Comparison of ENCODE assay signal across 8 mouse cellular contexts in genomic region chr9:98244223-98244622, GRCm38 (mm10). TPM values are rescaled to one million over a fixed set of nuclear protein-coding genes. Genes with fewer than 3 reads are reported as not detected.
A peak's percentile ranks its signal among the peaks of the same experiment; 100 is the strongest.
DNase-seq lines count a peak whose midpoint lies in the region; ATAC-seq and TF ChIP-seq lines count a peak whose summit lies in the region.

No protein-coding gene starts in this region.

- TF ChIP-seq EP300 in heart, adult 2 months (IDR thresholded peaks at IDR 0.05; ENCODE audit: insufficient read depth, low read depth, low read length) = no peak

- H3K9ac ChIP-seq in heart, adult 2 months (ENCODE audit: low read depth, low read length) = no peak overlapping the region
- no peak overlapping the region for H3K9ac ChIP-seq in heart, embryonic 12.5 days

- no peaks in the 10 kb centered on the region for H3K27me3 ChIP-seq in heart, adult 2 months (ENCODE audit: control insufficient read depth, insufficient read depth, low read length)
- H3K27me3 ChIP-seq in heart, embryonic 12.5 days (replicated peaks) = no peaks in the 10 kb centered on the region

- peak; percentile 32 for TF ChIP-seq CTCF in heart, adult 2 months (IDR thresholded peaks at IDR 0.05)

- no peak for ATAC-seq in heart, embryonic 12.5 days (ENCODE audit: insufficient number of reproducible peaks, low FRiP score)

- H3K36me3 ChIP-seq in heart, adult 2 months (ENCODE audit: control insufficient read depth, insufficient read depth, low read length) = no peaks in the 10 kb centered on the region
- H3K36me3 ChIP-seq in heart, embryonic 12.5 days = no peaks in the 10 kb centered on the region

- no peak overlapping the region for H3K27ac ChIP-seq in heart, adult 2 months
- no peak overlapping the region for H3K27ac ChIP-seq in heart, embryonic 12.5 days (ENCODE audit: poor library complexity, severe bottlenecking)

- H3K4me3 ChIP-seq in heart, adult 2 months = no peak overlapping the region
- H3K4me3 ChIP-seq in heart, embryonic 12.5 days = no peak overlapping the region

- no peak overlapping the region for H3K4me2 ChIP-seq in heart, embryonic 12.5 days

- intact Hi-C loops in heart, adult 2 months (cut with DNase I) = no loop called here

- H3K79me2 ChIP-seq in heart, adult 2 months (replicated peaks; ENCODE audit: control insufficient read depth, insufficient read depth, low read length) = no peaks in the 10 kb centered on the region

- H3K9me3 ChIP-seq in heart, embryonic 12.5 days (replicated peaks) = 0 out of 2 replicates have a peak, but pooled peaks cover 5% of the 10 kb centered on the region

- no peaks in the 10 kb centered on the region for H3K4me1 ChIP-seq in heart, adult 2 months (ENCODE audit: control insufficient read depth, insufficient read depth, low read length)
- H3K4me1 ChIP-seq in heart, embryonic 12.5 days (replicated peaks) = no peaks in the 10 kb centered on the region

- no peak for TF ChIP-seq POLR2A in heart, adult 2 months (IDR thresholded peaks at IDR 0.05; ENCODE audit: insufficient read depth, low read depth, low read length)

- WGBS in heart, adult 2 months = 38% methylated on average over 2 of the region's 2 CpGs
- 30% methylated on average over 2 of the region's 2 CpGs for WGBS in heart, embryonic 12.5 days

- DNase-seq in heart, adult 2 months = no peak
- peak; percentile 27 for DNase-seq in R1 (ENCODE audit: low read depth, low spot score)
- peak; percentile 68 for DNase-seq in embryo, embryonic 10 days (ENCODE audit: low spot score)
- DNase-seq in kidney, postnatal 4 days = peak; percentile 69 to 75
- DNase-seq in mesoderm, embryonic 11.5 days (ENCODE audit: low read depth, low spot score) = peak; percentile 30
- peak; percentile 66 for DNase-seq in right cerebral cortex, postnatal 4 days
- no peak for DNase-seq in gastrocnemius, adult 8-10 months (ENCODE audit: low spot score in 2 of 2)

RNA-seq across cellular contexts. Expression of gene Nmnat3, which starts 43.0 kb away (rescaled TPM):
- 10 to 100 TPM; 16.0 to 17.5 TPM for total RNA-seq in heart, adult 2 months (2021)
- polyA plus RNA-seq in heart, adult 2 months (2012; rRNA removed) = 19.3 and 22.3 TPM in 2 replicates
- polyA plus RNA-seq in heart, embryonic 12.5 days (2016; fragmentation: Nextera tagmentation; extraction: Ambion mirVana) = 9.4 and 10.0 TPM in 2 replicates
- total RNA-seq in gastrocnemius, adult 8-10 months (2022) = 10 to 100 TPM; 10.6 to 13.6 (median 12.0) TPM

Comparison
In these comparisons a context has a peak if more than half of its experiments do, and no peak if none do; other contexts are left out.
1. DNase-seq: peak in R1 (single experiment), embryo, embryonic 10 days (single experiment), kidney, postnatal 4 days (2 of 2), mesoderm, embryonic 11.5 days (single experiment) and right cerebral cortex, postnatal 4 days (single experiment); none in heart, adult 2 months (0 of 2) and gastrocnemius, adult 8-10 months (0 of 2).